Mouse (Mus musculus): ENCODE results near the gene Isyna1. TPM values are rescaled to one million over a fixed set of nuclear protein-coding genes. Genes with fewer than 3 reads are reported as not detected.
A peak's percentile ranks its signal among the peaks of the same experiment; 100 is the strongest.

The Isyna1 gene
- polyA plus RNA-seq, 1 experiment from 2014 or later: 114 TPM

GRCm38 (mm10) chr8:70630532-70631381, 36.6 kb downstream of the Isyna1 start:
- no peak overlapping the region for H3K9ac ChIP-seq (ENCODE audit: low read length)
- peak; percentile 52 for ATAC-seq (ENCODE audit: insufficient number of reproducible peaks, low FRiP score, low TSS enrichment, low read depth)
- H3K36me3 ChIP-seq (ENCODE audit: control insufficient read depth, insufficient read depth, low read length): no peaks in the 10 kb centered on the region
- 11% methylated on average over 22 of the region's 22 CpGs for WGBS
- peak; percentile 54 for DNase-seq (ENCODE audit: low spot score)
- no peaks in the 10 kb centered on the region for H3K9me3 ChIP-seq (ENCODE audit: control insufficient read depth, low read length)
- no peak overlapping the region for H3K4me3 ChIP-seq (ENCODE audit: low read depth, low read length)
- peak overlapping the region; percentile 61; the same call in 1 of the 2 replicates for H3K4me2 ChIP-seq (ENCODE audit: low read depth, severe bottlenecking)
- peaks cover 11% of the 10 kb centered on the region for H3K27me3 ChIP-seq (ENCODE audit: control insufficient read depth, insufficient read depth, low read length)
- H3K27ac ChIP-seq (replicated peaks; ENCODE audit: low read depth, low read length): no peak overlapping the region
- H3K4me1 ChIP-seq (ENCODE audit: control insufficient read depth, insufficient read depth, low read length): peaks cover 9% of the 10 kb centered on the region; the same call in 1 of the 2 replicates

DNA sequence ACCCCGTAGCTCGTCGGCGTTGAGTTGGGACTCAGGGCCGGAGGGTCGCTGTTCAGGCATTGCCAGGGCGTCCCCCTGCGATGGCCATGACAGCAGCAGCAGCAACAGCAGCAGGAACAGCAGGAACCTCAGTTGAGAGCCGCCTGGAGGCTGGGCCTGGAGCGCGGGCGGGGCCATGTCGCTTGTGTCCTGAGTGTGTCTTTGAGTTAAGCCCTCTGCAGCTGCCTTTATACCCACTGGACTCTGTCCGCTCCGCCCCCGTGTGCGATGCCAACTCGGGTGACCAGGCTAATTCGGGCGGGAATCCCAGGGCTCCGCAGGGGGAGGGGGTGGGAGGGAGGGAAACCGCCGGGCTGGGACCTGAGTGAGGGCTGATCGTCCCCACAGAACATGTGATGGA, 37.3 kb downstream of the Isyna1 start:
- Histone ChIP-seq H3K9me3 (ENCODE audit: control insufficient read depth, low read length) (no peaks in the 10 kb centered on the region), H3K36me3 (ENCODE audit: control insufficient read depth, insufficient read depth, low read length) (no peaks in the 10 kb centered on the region), H3K4me3 (ENCODE audit: low read depth, low read length) (no peak overlapping the region), H3K27me3 (ENCODE audit: control insufficient read depth, insufficient read depth, low read length) (peaks cover 11% of the 10 kb centered on the region), H3K9ac (ENCODE audit: low read length) (peak overlapping the region; percentile 27; the same call in 1 of the 2 replicates), H3K4me2 (ENCODE audit: low read depth, severe bottlenecking) (peak overlapping the region; percentile 12; the same call in 1 of the 2 replicates), H3K27ac (replicated peaks; ENCODE audit: low read depth, low read length) (no peak overlapping the region), H3K4me1 (ENCODE audit: control insufficient read depth, insufficient read depth, low read length) (peaks cover 9% of the 10 kb centered on the region; the same call in 1 of the 2 replicates)
- 20% methylated on average over 24 of the region's 24 CpGs for WGBS
- ATAC-seq (ENCODE audit: insufficient number of reproducible peaks, low FRiP score, low TSS enrichment, low read depth) (no peak), DNase-seq (ENCODE audit: low spot score) (no peak)

- Histone ChIP-seq H3K4me2 (ENCODE audit: low read depth, severe bottlenecking) (peak within 1 kb of the TSS; percentile 12; the same call in 1 of the 2 replicates), H3K4me3 (ENCODE audit: low read depth, low read length) (no peak within 1 kb of the TSS), H3K9me3 (ENCODE audit: control insufficient read depth, low read length) (no peaks in the 10 kb centered on the region), H3K27ac (replicated peaks; ENCODE audit: low read depth, low read length) (no peak within 1 kb of the TSS), H3K4me1 (ENCODE audit: control insufficient read depth, insufficient read depth, low read length) (peaks cover 9% of the 10 kb centered on the region; the same call in 1 of the 2 replicates), H3K9ac (ENCODE audit: low read length) (peak within 1 kb of the TSS; percentile 27; the same call in 1 of the 2 replicates), H3K27me3 (ENCODE audit: control insufficient read depth, insufficient read depth, low read length) (peaks cover 11% of the 10 kb centered on the region), H3K36me3 (ENCODE audit: control insufficient read depth, insufficient read depth, low read length) (no peaks in the 10 kb centered on the region)
- no peak for DNase-seq (ENCODE audit: low spot score)
- no peak for ATAC-seq (ENCODE audit: insufficient number of reproducible peaks, low FRiP score, low TSS enrichment, low read depth)
- WGBS: 74% methylated on average over 6 of the region's 6 CpGs
Observed at GRCm38 (mm10) chr8:70632346-70632892, 38.2 kb downstream of the Isyna1 start, which contains the start of gene Gdf15. Gene Gdf15 (minus strand): TSS chr8:70632456.

GRCm38 (mm10) chr8:70634066-70634465, 39.9 kb downstream of the Isyna1 start:
- no peak for DNase-seq (ENCODE audit: low spot score)
- Histone ChIP-seq H3K27me3 (ENCODE audit: control insufficient read depth, insufficient read depth, low read length) (peaks cover 11% of the 10 kb centered on the region), H3K27ac (replicated peaks; ENCODE audit: low read depth, low read length) (no peak overlapping the region), H3K9me3 (ENCODE audit: control insufficient read depth, low read length) (no peaks in the 10 kb centered on the region), H3K4me1 (ENCODE audit: control insufficient read depth, insufficient read depth, low read length) (peaks cover 9% of the 10 kb centered on the region; the same call in 1 of the 2 replicates), H3K36me3 (ENCODE audit: control insufficient read depth, insufficient read depth, low read length) (no peaks in the 10 kb centered on the region), H3K4me3 (ENCODE audit: low read depth, low read length) (no peak overlapping the region), H3K4me2 (ENCODE audit: low read depth, severe bottlenecking) (no peak overlapping the region), H3K9ac (ENCODE audit: low read length) (no peak overlapping the region)
- no peak for ATAC-seq (ENCODE audit: insufficient number of reproducible peaks, low FRiP score, low TSS enrichment, low read depth)
- WGBS: 68% methylated on average over 6 of the region's 6 CpGs

DNA sequence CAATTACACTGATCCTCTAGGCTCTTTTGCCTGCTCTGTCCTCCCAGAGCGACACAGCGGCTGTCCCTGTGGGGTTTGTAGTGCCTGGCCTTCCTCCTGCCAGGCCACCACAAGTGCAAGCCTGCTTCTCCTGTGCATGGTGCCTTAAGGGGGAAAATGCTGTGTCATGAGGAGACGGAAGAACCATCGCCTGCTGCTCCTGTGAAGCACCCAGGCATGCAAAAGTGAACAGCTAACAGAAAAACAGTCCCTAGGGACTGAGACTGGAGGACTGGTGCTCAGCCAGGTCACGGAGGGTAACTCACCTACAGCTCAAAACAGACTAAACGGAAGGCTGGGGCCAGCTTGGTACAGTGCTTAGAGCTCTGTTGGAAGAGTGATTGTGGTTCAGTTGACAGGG, 41.4 kb downstream of the Isyna1 start:
- Histone ChIP-seq H3K9me3 (ENCODE audit: control insufficient read depth, low read length) (no peaks in the 10 kb centered on the region), H3K4me1 (ENCODE audit: control insufficient read depth, insufficient read depth, low read length) (0 out of 2 replicates have a peak, but pooled peaks cover 3% of the 10 kb centered on the region), H3K36me3 (ENCODE audit: control insufficient read depth, insufficient read depth, low read length) (no peaks in the 10 kb centered on the region), H3K9ac (ENCODE audit: low read length) (no peak overlapping the region), H3K4me2 (ENCODE audit: low read depth, severe bottlenecking) (no peak overlapping the region), H3K4me3 (ENCODE audit: low read depth, low read length) (no peak overlapping the region), H3K27ac (replicated peaks; ENCODE audit: low read depth, low read length) (no peak overlapping the region), H3K27me3 (ENCODE audit: control insufficient read depth, insufficient read depth, low read length) (peaks cover 11% of the 10 kb centered on the region)
- ATAC-seq (ENCODE audit: insufficient number of reproducible peaks, low FRiP score, low TSS enrichment, low read depth) (no peak), DNase-seq (ENCODE audit: low spot score) (no peak)
- 74% methylated on average over 6 of the region's 6 CpGs for WGBS

DNA sequence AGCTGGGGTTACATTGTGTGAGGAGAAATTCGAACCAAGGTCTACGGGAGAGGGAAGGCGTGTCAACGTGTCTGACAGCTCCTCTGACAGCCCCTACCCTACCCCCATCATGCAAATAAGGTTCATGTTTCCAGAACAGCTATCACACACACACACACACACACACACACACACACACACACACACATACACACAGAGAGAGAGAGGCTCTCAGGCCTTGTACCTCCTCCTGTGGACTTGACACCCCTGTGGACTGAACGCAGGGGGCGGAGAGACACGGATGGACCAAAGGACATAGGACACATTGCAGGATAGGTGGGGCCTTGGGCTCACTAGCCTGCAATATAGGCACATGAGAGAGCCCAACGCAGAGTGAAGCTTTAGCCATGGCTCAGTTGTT, 42.7 kb downstream of the Isyna1 start:
- no peak overlapping the region for H3K27ac ChIP-seq (replicated peaks; ENCODE audit: low read depth, low read length)

GRCm38 (mm10) chr8:70638752-70639151, 44.6 kb downstream of the Isyna1 start:
- H3K4me3 ChIP-seq (ENCODE audit: low read depth, low read length): no peak overlapping the region
- no peaks in the 10 kb centered on the region for H3K9me3 ChIP-seq (ENCODE audit: control insufficient read depth, low read length)
- ATAC-seq (ENCODE audit: insufficient number of reproducible peaks, low FRiP score, low TSS enrichment, low read depth) (no peak), DNase-seq (ENCODE audit: low spot score) (no peak)
- WGBS: 76% methylated on average over 9 of the region's 9 CpGs
- H3K4me2 ChIP-seq (ENCODE audit: low read depth, severe bottlenecking): no peak overlapping the region
- no peaks in the 10 kb centered on the region for H3K27me3 ChIP-seq (ENCODE audit: control insufficient read depth, insufficient read depth, low read length)
- H3K27ac ChIP-seq (replicated peaks; ENCODE audit: low read depth, low read length): no peak overlapping the region
- H3K4me1 ChIP-seq (ENCODE audit: control insufficient read depth, insufficient read depth, low read length): no peaks in the 10 kb centered on the region
- no peak overlapping the region for H3K9ac ChIP-seq (ENCODE audit: low read length)
- H3K36me3 ChIP-seq (ENCODE audit: control insufficient read depth, insufficient read depth, low read length): no peaks in the 10 kb centered on the region

More for the DNA sequence above, 42.7 kb downstream of the Isyna1 start:
- Histone ChIP-seq H3K4me3 (ENCODE audit: low read depth, low read length) (no peak overlapping the region), H3K4me1 (ENCODE audit: control insufficient read depth, insufficient read depth, low read length) (no peaks in the 10 kb centered on the region), H3K4me2 (ENCODE audit: low read depth, severe bottlenecking) (no peak overlapping the region), H3K9ac (ENCODE audit: low read length) (no peak overlapping the region), H3K27me3 (ENCODE audit: control insufficient read depth, insufficient read depth, low read length) (0 out of 2 replicates have a peak, but pooled peaks cover 2% of the 10 kb centered on the region), H3K36me3 (ENCODE audit: control insufficient read depth, insufficient read depth, low read length) (no peaks in the 10 kb centered on the region), H3K9me3 (ENCODE audit: control insufficient read depth, low read length) (no peaks in the 10 kb centered on the region)
- ATAC-seq (ENCODE audit: insufficient number of reproducible peaks, low FRiP score, low TSS enrichment, low read depth) (no peak), DNase-seq (ENCODE audit: low spot score) (no peak)
- 65% methylated on average over 8 of the region's 8 CpGs for WGBS

GRCm38 (mm10) chr8:70643019-70643418, 48.8 kb downstream of the Isyna1 start:
- ATAC-seq (ENCODE audit: insufficient number of reproducible peaks, low FRiP score, low TSS enrichment, low read depth) (no peak), DNase-seq (ENCODE audit: low spot score) (no peak)
- H3K9me3 ChIP-seq (ENCODE audit: control insufficient read depth, low read length): no peaks in the 10 kb centered on the region
- WGBS: 62% methylated on average over 3 of the region's 3 CpGs
- H3K9ac ChIP-seq (ENCODE audit: low read length): no peak overlapping the region
- no peaks in the 10 kb centered on the region for H3K27me3 ChIP-seq (ENCODE audit: control insufficient read depth, insufficient read depth, low read length)
- no peaks in the 10 kb centered on the region for H3K36me3 ChIP-seq (ENCODE audit: control insufficient read depth, insufficient read depth, low read length)
- H3K27ac ChIP-seq (replicated peaks; ENCODE audit: low read depth, low read length): no peak overlapping the region
- peaks cover 26% of the 10 kb centered on the region for H3K4me1 ChIP-seq (ENCODE audit: control insufficient read depth, insufficient read depth, low read length)
- H3K4me2 ChIP-seq (ENCODE audit: low read depth, severe bottlenecking): no peak overlapping the region
- no peak overlapping the region for H3K4me3 ChIP-seq (ENCODE audit: low read depth, low read length)
